Mouse (Mus musculus) MEL (cell line): Measurements from ENCODE around the gene Gm45716. TPM values are rescaled to one million over a fixed set of nuclear protein-coding genes. Genes with fewer than 3 reads are reported as not detected.
A peak's percentile ranks its signal among the peaks of the same experiment; 100 is the strongest.

Source experiments
- DNase-seq: peaks from one replicate; pipeline ENCODE4 v3.0.0; 2011; ENCODE audit warnings: low read depth, low spot score
- H3K27ac ChIP-seq: 2 replicates; pipeline ENCODE4 v1.5.1; 2012; ENCODE audit warnings: low read depth, mild to moderate bottlenecking, control low read depth, low read length, moderate library complexity; ENCODE audit not compliant: control insufficient read depth
- H3K27me3 ChIP-seq, 2 experiments: fragments of 150-350 bp in 1 of 2; sonication (generic) in 1 of 2; 2 replicates each; pipeline ENCODE4 v1.6.1; 2012; ENCODE audit warnings: low read length in 2 of 2, mild to moderate bottlenecking in 2 of 2, improper control_type of control experiment in 1 of 2, moderate library complexity in 1 of 2; ENCODE audit not compliant: insufficient read depth in 2 of 2, control insufficient read depth in 1 of 2
- H3K36me3 ChIP-seq, 2 experiments: 2 replicates each; pipeline ENCODE4 v1.6.1; 2012 to 2014; ENCODE audit warnings: low read length in 2 of 2, improper control_type of control experiment in 1 of 2, inconsistent platforms in 1 of 2, mild to moderate bottlenecking in 1 of 2; ENCODE audit not compliant: insufficient read depth in 2 of 2, control insufficient read depth in 1 of 2
- H3K4me1 ChIP-seq, 2 experiments: fragments of 150-350 bp in 1 of 2; sonication (generic) in 1 of 2; 2 replicates each; pipeline ENCODE4 v1.6.1; 2012; ENCODE audit warnings: low read length in 2 of 2, improper control_type of control experiment in 1 of 2, mild to moderate bottlenecking in 1 of 2; ENCODE audit not compliant: insufficient read depth in 2 of 2, control insufficient read depth in 1 of 2
- H3K4me3 ChIP-seq, 2 experiments: fragments of 150-350 bp in 1 of 2; sonication (generic) in 1 of 2; 2 replicates each; pipeline ENCODE4 v1.5.1; 2012; ENCODE audit warnings: low read depth in 2 of 2, low read length in 2 of 2, mild to moderate bottlenecking in 2 of 2, moderate library complexity in 2 of 2, control low read depth in 1 of 2, improper control_type of control experiment in 1 of 2; ENCODE audit not compliant: control insufficient read depth in 1 of 2, insufficient read depth in 1 of 2
- H3K79me2 ChIP-seq: 2 replicates; pipeline ENCODE4 v1.6.1; 2012; ENCODE audit warnings: mild to moderate bottlenecking, low read length, moderate library complexity; ENCODE audit not compliant: control insufficient read depth, poor library complexity, insufficient read depth
- H3K9ac ChIP-seq: 2 replicates; pipeline ENCODE4 v1.6.1; 2012; ENCODE audit warnings: low read depth, mild to moderate bottlenecking, control low read depth, low read length, moderate library complexity; ENCODE audit not compliant: control insufficient read depth, poor library complexity, severe bottlenecking
- H3K9me3 ChIP-seq: fragments of 150-350 bp; sonication (generic); replicated peaks from 2 replicates; pipeline ENCODE4 v1.6.1; 2012; ENCODE audit warnings: mild to moderate bottlenecking, low read length, improper control_type of control experiment, moderate library complexity; ENCODE audit not compliant: insufficient read depth
- BHLHE40 ChIP-seq: IDR thresholded peaks from 2 replicates; pipeline ENCODE4 v1.6.1; 2012; ENCODE audit warnings: low read depth, mild to moderate bottlenecking, inconsistent platforms, low read length, improper control_type of control experiment, borderline replicate concordance
- CHD1 ChIP-seq: IDR thresholded peaks from 2 replicates; pipeline ENCODE4 v1.6.1; 2012; ENCODE audit warnings: low read depth, mild to moderate bottlenecking, inconsistent platforms, low read length, improper control_type of control experiment
- CHD2 ChIP-seq: IDR thresholded peaks from 2 replicates; pipeline ENCODE4 v1.6.1; 2011; ENCODE audit warnings: low read length, improper control_type of control experiment
- ELF1 ChIP-seq: IDR thresholded peaks from 2 replicates; pipeline ENCODE4 v1.6.1; 2014; ENCODE audit warnings: low read depth, mild to moderate bottlenecking, inconsistent platforms, low read length, improper control_type of control experiment, moderate library complexity
- EP300 ChIP-seq, 2 experiments: IDR thresholded peaks; 2 replicates each; pipeline ENCODE4 v1.6.1; 2011; ENCODE audit warnings: improper control_type of control experiment in 2 of 2, low read length in 2 of 2, low read depth in 1 of 2, mild to moderate bottlenecking in 1 of 2
- ETS1 ChIP-seq: IDR thresholded peaks from 2 replicates; pipeline ENCODE4 v1.6.1; 2012; ENCODE audit warnings: low read depth, mild to moderate bottlenecking, inconsistent platforms, low read length, improper control_type of control experiment, moderate library complexity
- GABPA ChIP-seq: IDR thresholded peaks from 2 replicates; pipeline ENCODE4 v1.6.1; 2012; ENCODE audit warnings: low read depth, mild to moderate bottlenecking, inconsistent platforms, low read length, improper control_type of control experiment, moderate library complexity
- GATA1 ChIP-seq: IDR thresholded peaks from 2 replicates; pipeline ENCODE4 v1.6.1; 2011; ENCODE audit warnings: low read depth, low read length, improper control_type of control experiment
- JUND ChIP-seq: IDR thresholded peaks from 2 replicates; pipeline ENCODE4 v1.6.1; 2011; ENCODE audit warnings: low read depth, mild to moderate bottlenecking, improper control_type of control experiment, low read length
- MAFK ChIP-seq: IDR thresholded peaks from 2 replicates; pipeline ENCODE4 v1.6.1; 2011; ENCODE audit warnings: low read depth, mild to moderate bottlenecking, low read length, improper control_type of control experiment, borderline replicate concordance
- MAX ChIP-seq: IDR thresholded peaks from 2 replicates; pipeline ENCODE4 v1.6.1; 2011; ENCODE audit warnings: low read length, improper control_type of control experiment
- MXI1 ChIP-seq: IDR thresholded peaks from 2 replicates; pipeline ENCODE4 v1.6.1; 2011; ENCODE audit warnings: mild to moderate bottlenecking, low read depth, low read length, improper control_type of control experiment
- MYB ChIP-seq: IDR thresholded peaks from 2 replicates; pipeline ENCODE4 v1.6.1; 2011; ENCODE audit warnings: mild to moderate bottlenecking, low read depth, low read length, improper control_type of control experiment
- NELFE ChIP-seq: IDR thresholded peaks from 2 replicates; pipeline ENCODE4 v1.6.1; 2011; ENCODE audit warnings: low read depth, low read length, improper control_type of control experiment
- NRF1 ChIP-seq: IDR thresholded peaks from 2 replicates; pipeline ENCODE4 v1.6.1; 2014; ENCODE audit warnings: low read depth, mild to moderate bottlenecking, inconsistent platforms, low read length, improper control_type of control experiment, moderate library complexity; ENCODE audit not compliant: poor library complexity, insufficient read depth, severe bottlenecking
- POLR2A ChIP-seq, 2 experiments: IDR thresholded peaks; 2 replicates each; pipeline ENCODE4 v1.6.1; 2011 to 2012; ENCODE audit warnings: low read length in 2 of 2, mild to moderate bottlenecking in 2 of 2, control low read depth in 1 of 2, improper control_type of control experiment in 1 of 2, low read depth in 1 of 2, moderate library complexity in 1 of 2; ENCODE audit not compliant: control insufficient read depth in 1 of 2, insufficient read depth in 1 of 2, poor library complexity in 1 of 2
- RCOR1 ChIP-seq: IDR thresholded peaks from 2 replicates; pipeline ENCODE4 v1.6.1; 2012; ENCODE audit warnings: low read depth, mild to moderate bottlenecking, inconsistent platforms, low read length, improper control_type of control experiment
- SIN3A ChIP-seq: IDR thresholded peaks from 2 replicates; pipeline ENCODE4 v1.6.1; 2012; ENCODE audit warnings: low read length, improper control_type of control experiment, inconsistent platforms
- SMC3 ChIP-seq: IDR thresholded peaks from 2 replicates; pipeline ENCODE4 v1.6.1; 2011; ENCODE audit warnings: low read depth, low read length, improper control_type of control experiment
- TAL1 ChIP-seq: IDR thresholded peaks from 2 replicates; pipeline ENCODE4 v1.6.1; 2012; ENCODE audit warnings: mild to moderate bottlenecking, inconsistent platforms, low read length, moderate library complexity, mixed read lengths
- TBP ChIP-seq: IDR thresholded peaks from 2 replicates; pipeline ENCODE4 v1.8.0; 2011; ENCODE audit warnings: low read depth, low read length, improper control_type of control experiment
- TCF12 ChIP-seq: IDR thresholded peaks from 2 replicates; pipeline ENCODE4 v1.6.1; 2014; ENCODE audit warnings: low read depth, mild to moderate bottlenecking, inconsistent platforms, low read length, improper control_type of control experiment, moderate library complexity
- UBTF ChIP-seq: IDR thresholded peaks from 2 replicates; pipeline ENCODE4 v1.6.1; 2012; ENCODE audit warnings: low read depth, mild to moderate bottlenecking, inconsistent platforms, low read length, improper control_type of control experiment, moderate library complexity, borderline replicate concordance; ENCODE audit not compliant: insufficient read depth
- USF1 ChIP-seq: IDR thresholded peaks from 2 replicates; pipeline ENCODE4 v1.6.1; 2014; ENCODE audit warnings: low read depth, mild to moderate bottlenecking, inconsistent platforms, low read length, improper control_type of control experiment, moderate library complexity
- USF2 ChIP-seq, 2 experiments: IDR thresholded peaks; 2 replicates each; pipeline ENCODE4 v1.6.1; 2011 to 2012; ENCODE audit warnings: improper control_type of control experiment in 2 of 2, low read length in 2 of 2, borderline replicate concordance in 1 of 2, inconsistent platforms in 1 of 2, low read depth in 1 of 2, mild to moderate bottlenecking in 1 of 2; ENCODE audit not compliant: insufficient read depth in 1 of 2
- ZC3H11A ChIP-seq: IDR thresholded peaks from 2 replicates; pipeline ENCODE4 v1.6.1; 2012; ENCODE audit warnings: low read depth, mild to moderate bottlenecking, inconsistent platforms, low read length, improper control_type of control experiment
- ZKSCAN1 ChIP-seq: IDR thresholded peaks from 2 replicates; pipeline ENCODE4 v1.6.1; 2012; ENCODE audit warnings: low read depth, mild to moderate bottlenecking, inconsistent platforms, low read length, improper control_type of control experiment, moderate library complexity
- ZNF384 ChIP-seq: IDR thresholded peaks from 2 replicates; pipeline ENCODE4 v1.6.1; 2012; ENCODE audit warnings: low read depth, mild to moderate bottlenecking, inconsistent platforms, low read length, improper control_type of control experiment
- polyA plus RNA-seq, 2 experiments: library from polyadenylated mRNA; stranded (reverse) in 1 of 2; unstranded in 1 of 2; fragments of >175 nt in 1 of 2; fragments of >200 nt in 1 of 2; gene quantifications; 2 replicates each; pipeline versions ENCODE4 v1.2.1 to v1.2.4; 2012; ENCODE audit warnings: low replicate concordance in 2 of 2, low read depth in 1 of 2; ENCODE audit not compliant: insufficient read length in 2 of 2, insufficient read depth in 1 of 2, missing spikeins in 1 of 2
- total RNA-seq: library from RNA; depleted of rRNA; stranded (reverse); fragments of 300-350 nt; gene quantifications from 2 replicates; pipeline ENCODE4 v1.2.3, GENCODE M21; 2012

Gene Gm45716
- total and polyA plus RNA-seq, 3 experiments: 2.9 to 4.1 TPM; not detected in 1

- TF ChIP-seq ZNF384: no peak
- no peak for TF ChIP-seq CHD1
- TF ChIP-seq MYB: peak; percentile 90
- no peak; the same call in none of the 2 replicates for TF ChIP-seq MAX
- no peak for TF ChIP-seq TBP
- TF ChIP-seq USF1: no peak
- TF ChIP-seq BHLHE40: no peak
- no peak for TF ChIP-seq ZKSCAN1
- TF ChIP-seq GABPA: no peak
- no peak for TF ChIP-seq JUND
- TF ChIP-seq UBTF: no peak
- no peak for TF ChIP-seq MAFK
- TF ChIP-seq NRF1: no peak
- TF ChIP-seq RCOR1: peak; percentile 97
- no peak for TF ChIP-seq ELF1
- TF ChIP-seq TAL1: peak; percentile 20
- TF ChIP-seq POLR2A (IDR thresholded peaks at IDR 0.05; ENCODE audit: control insufficient read depth in 1 of 2, insufficient read depth in 1 of 2, low read depth in 1 of 2, low read length in 2 of 2, poor library complexity in 1 of 2): no peak
- peak; percentile 82 for TF ChIP-seq TCF12
- TF ChIP-seq GATA1: peak; percentile 90
- TF ChIP-seq ETS1: peak; percentile 73
- peak; percentile 32 for TF ChIP-seq MXI1
- TF ChIP-seq CHD2: no peak
- no peak for TF ChIP-seq SMC3
Observed at GRCm38 (mm10) chr11:90256833-90257525, 69.5 kb downstream of the Gm45716 start (continued).

GRCm38 (mm10) chr11:90258321-90258927 lies 70.9 kb downstream of the Gm45716 start:
- DNase-seq: peak; percentile 68
- Histone ChIP-seq H3K36me3 (peaks cover 0 to 20% of the 10 kb centered on the region in 2 experiments; a peak in 2 of 4 replicates), H3K4me3 (no peak overlapping the region), H3K9ac (no peak overlapping the region), H3K27me3 (no peaks in the 10 kb centered on the region), H3K27ac (no peak overlapping the region), H3K9me3 (no peaks in the 10 kb centered on the region), H3K4me1 (peaks cover 8 to 21% of the 10 kb centered on the region in 2 experiments), H3K79me2 (no peaks in the 10 kb centered on the region)
- TF ChIP-seq ZC3H11A: no peak
- peak; percentile 61; the same call in 1 of the 2 replicates for TF ChIP-seq MXI1
- peak; percentile 68 for TF ChIP-seq ETS1
- peak; percentile 84 for TF ChIP-seq GATA1
- TF ChIP-seq MAFK: peak; percentile 88
- peak; percentile 81 for TF ChIP-seq TCF12
- TF ChIP-seq ZNF384: peak; percentile 69
- TF ChIP-seq USF2 (IDR thresholded peaks at IDR 0.05; ENCODE audit: borderline replicate concordance in 1 of 2, insufficient read depth in 1 of 2, low read depth in 1 of 2, low read length in 2 of 2): no peak
- TF ChIP-seq BHLHE40: peak; percentile 79
- TF ChIP-seq EP300 (IDR thresholded peaks at IDR 0.05; ENCODE audit: low read depth in 1 of 2, low read length in 2 of 2): peak; percentile 79 to 81
- peak; percentile 48; the same call in 1 of the 2 replicates for TF ChIP-seq SIN3A
- peak; percentile 99 for TF ChIP-seq RCOR1
- no peak for TF ChIP-seq NELFE
- TF ChIP-seq MYB: peak; percentile 39; the same call in 1 of the 2 replicates
